Mouse (Mus musculus) c-Kit-positive CD71-positive TER-119-negative erythroid progenitor cells, embryonic 14.5 days (primary cell): Measurements from ENCODE around the gene Tuft1.
A peak's percentile ranks its signal among the peaks of the same experiment; 100 is the strongest.
"Not testable (repeated sequence)": the region's sequence is repeated elsewhere in the genome, so short reads cannot be mapped to it uniquely, and the experiment has no call there.

Source experiments
- DNase-seq: peaks from one replicate; pipeline ENCODE4 v3.0.0-alpha.2; 2013; ENCODE audit warnings: low read depth

Gene Tuft1

GRCm38 (mm10) chr3:94659142-94659748, 573 bp upstream of the Tuft1 start:
- DNase-seq: peak; percentile 53

GRCm38 (mm10) chr3:94657852-94658739, 576 bp downstream of the Tuft1 start:
- not testable (repeated sequence) for DNase-seq

GRCm38 (mm10) chr3:94653967-94654366, 4.7 kb downstream of the Tuft1 start:
- DNase-seq: not testable (repeated sequence)

- no peak for DNase-seq
These were observed 8.3 kb downstream of the Tuft1 start for GRCm38 (mm10) chr3:94650409-94650808.

- DNase-seq: peak; percentile 46
These were observed 9.7 kb downstream of the Tuft1 start for GRCm38 (mm10) chr3:94648755-94649590.

GRCm38 (mm10) chr3:94642495-94643162, 16.0 kb downstream of the Tuft1 start, which contains the start of gene Gm10972:
Gene Gm10972, plus strand, starts transcription at chr3:94643112.
- DNase-seq: not testable (repeated sequence)

- DNase-seq: no peak
These were observed 28.8 kb downstream of the Tuft1 start for GRCm38 (mm10) chr3:94629876-94630275.

GRCm38 (mm10) chr3:94628712-94629111, 30.0 kb downstream of the Tuft1 start:
- DNase-seq: no peak

GRCm38 (mm10) chr3:94624281-94624680, 34.4 kb downstream of the Tuft1 start:
- no peak for DNase-seq

- peak; percentile 30 for DNase-seq
These were observed 36.1 kb downstream of the Tuft1 start for GRCm38 (mm10) chr3:94622550-94622949.

- peak; percentile 15 for DNase-seq
These were observed 36.7 kb downstream of the Tuft1 start for GRCm38 (mm10) chr3:94621740-94622507.

- DNase-seq: peak; percentile 60
These were observed 42.0 kb downstream of the Tuft1 start for GRCm38 (mm10) chr3:94616717-94617116.

GRCm38 (mm10) chr3:94613258-94613878, 45.3 kb downstream of the Tuft1 start:
- no peak for DNase-seq

GRCm38 (mm10) chr3:94612274-94612673, 46.4 kb downstream of the Tuft1 start:
- no peak for DNase-seq

GRCm38 (mm10) chr3:94611834-94612233, 46.8 kb downstream of the Tuft1 start:
- DNase-seq: no peak

GRCm38 (mm10) chr3:94611343-94611742, 47.3 kb downstream of the Tuft1 start:
- no peak for DNase-seq

- DNase-seq: no peak
These were observed 48.1 kb downstream of the Tuft1 start for GRCm38 (mm10) chr3:94610581-94610980.

GRCm38 (mm10) chr3:94609621-94610020, 49.1 kb downstream of the Tuft1 start:
- no peak for DNase-seq

- peak; percentile 40 for DNase-seq
These were observed 56.7 kb downstream of the Tuft1 start for GRCm38 (mm10) chr3:94601959-94602358.

GRCm38 (mm10) chr3:94597224-94597779, 61.4 kb downstream of the Tuft1 start:
- no peak for DNase-seq
